Mouse (Mus musculus) ES-Bruce4 (cell line): ENCODE results near the gene C530008M17Rik.
"Not testable (repeated sequence)": the region's sequence is repeated elsewhere in the genome, so short reads cannot be mapped to it uniquely, and the experiment has no call there.

Experiments used
- CTCF ChIP-seq: IDR thresholded peaks from one replicate; pipeline ENCODE4 v1.8.1; 2011; ENCODE audit warnings: low read depth, low read length
- EP300 ChIP-seq: IDR thresholded peaks from 2 replicates; pipeline ENCODE4 v1.6.1; 2011; ENCODE audit warnings: low read depth, low read length; ENCODE audit not compliant: insufficient read depth
- POLR2A ChIP-seq: IDR thresholded peaks from one replicate; pipeline ENCODE4 v1.8.1; 2011; ENCODE audit warnings: low read length; ENCODE audit not compliant: insufficient read depth

DNA sequence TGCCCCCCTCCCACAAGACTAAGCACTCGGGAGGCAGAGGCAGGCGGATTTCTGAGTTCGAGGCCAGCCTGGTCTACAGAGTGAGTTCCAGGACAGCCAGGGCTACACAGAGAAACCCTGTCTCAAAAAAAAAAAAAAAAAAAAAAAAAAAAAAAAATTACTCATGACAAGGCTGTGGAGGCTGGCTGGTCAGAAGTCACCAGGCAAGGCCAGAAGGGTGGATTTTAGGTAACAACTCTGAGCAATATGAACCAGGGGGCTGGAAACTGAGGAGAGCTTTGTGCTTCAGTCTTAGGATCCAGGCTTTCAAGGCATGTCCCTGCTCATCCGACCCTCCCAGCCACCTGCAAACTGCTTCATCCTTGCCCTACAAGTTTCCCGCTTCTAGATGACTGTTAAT is 256.2 kb downstream of the C530008M17Rik start:
- not testable (repeated sequence) for TF ChIP-seq CTCF, EP300, POLR2A
